Mouse (Mus musculus) lung, embryonic 14.5 days (tissue): ENCODE results near the gene Mlx. TPM values are rescaled to one million over a fixed set of nuclear protein-coding genes. Genes with fewer than 3 reads are reported as not detected.

ENCODE experiments used
- ATAC-seq: fragments of 200-750 bp; cut with Nextera tagmentation; 2 replicates; pipeline ENCODE4 v1.8.0; 2017; ENCODE audit warnings: mild to moderate bottlenecking, moderate TSS enrichment, moderate library complexity; ENCODE audit not compliant: insufficient read depth
- DNase-seq: peaks from one replicate; pipeline ENCODE4 v3.0.0-alpha.2; 2015
- H3K27ac ChIP-seq: fragments of 300-500 bp; sonication (generic); 2 replicates; pipeline ENCODE4 v1.5.1; 2014; ENCODE audit warnings: low read depth, mild to moderate bottlenecking, moderate library complexity
- H3K27me3 ChIP-seq: fragments of 300-500 bp; sonication (generic); 2 replicates; pipeline ENCODE4 v1.6.1; 2014; ENCODE audit warnings: low read length, control low read depth; ENCODE audit not compliant: insufficient read depth
- H3K36me3 ChIP-seq: fragments of 300-500 bp; sonication (generic); 2 replicates; pipeline ENCODE4 v1.6.1; 2014; ENCODE audit warnings: control low read depth; ENCODE audit not compliant: insufficient read depth
- H3K4me1 ChIP-seq: fragments of 300-500 bp; sonication (generic); 2 replicates; pipeline ENCODE4 v1.6.1; 2014; ENCODE audit warnings: antibody characterized with exemption, control low read depth; ENCODE audit not compliant: insufficient read depth
- H3K4me2 ChIP-seq: fragments of 300-500 bp; sonication (generic); 2 replicates; pipeline ENCODE4 v1.6.1; 2014; ENCODE audit warnings: mild to moderate bottlenecking
- H3K4me3 ChIP-seq: fragments of 300-500 bp; sonication (generic); 2 replicates; pipeline ENCODE4 v1.5.1; 2014; ENCODE audit warnings: low read depth, low read length
- H3K9ac ChIP-seq: fragments of 300-500 bp; sonication (generic); 2 replicates; pipeline ENCODE4 v1.6.1; 2014
- H3K9me3 ChIP-seq: fragments of 300-500 bp; sonication (generic); 2 replicates; pipeline ENCODE4 v1.6.1; 2016; ENCODE audit warnings: low read depth, low read length, control low read depth
- CTCF ChIP-seq: IDR thresholded peaks from 2 replicates; pipeline ENCODE4 v1.5.1; 2016; ENCODE audit warnings: antibody characterized with exemption, low read depth
- WGBS: fragments of 180-500 bp; shearing (Covaris S2); extraction: QIAGEN DNeasy Blood & Tissue Kit; methylation state at CpG from one replicate; pipeline ENCODE4 v1.1.7; 2014; 5-methylcytosine and 5-hydroxymethylcytosine counted together
- polyA plus RNA-seq: library from polyadenylated mRNA; unstranded; fragments of >200 nt; fragmentation: Nextera tagmentation; extraction: Ambion mirVana; gene quantifications from 2 replicates; pipeline ENCODE4 v1.2.1, GENCODE M21; 2014

The Mlx gene
- polyA plus RNA-seq, 1 experiment from 2014 or later: 39.1 TPM

- ATAC-seq: no peak
- H3K4me1 ChIP-seq: peaks cover 28% of the 10 kb centered on the region
These were observed 22.1 kb upstream of the Mlx start for GRCm38 (mm10) chr11:101065002-101065401.

GRCm38 (mm10) chr11:101066549-101067412 lies 20.3 kb upstream of the Mlx start:
- no peaks in the 10 kb centered on the region for H3K9me3 ChIP-seq
- ATAC-seq (no peak), DNase-seq (peak; percentile 89)
- peak overlapping the region; percentile 24 for H3K4me3 ChIP-seq
- WGBS: 15% methylated on average over 18 of the region's 18 CpGs
- TF ChIP-seq CTCF: peak; percentile 99
- H3K36me3 ChIP-seq: peaks cover 13% of the 10 kb centered on the region; the same call in 1 of the 2 replicates
- peak overlapping the region; percentile 57 for H3K4me2 ChIP-seq
- H3K27ac ChIP-seq: peak overlapping the region; percentile 48
- H3K27me3 ChIP-seq: peaks cover 7% of the 10 kb centered on the region; the same call in 1 of the 2 replicates
- no peak overlapping the region for H3K9ac ChIP-seq
- peaks cover 29% of the 10 kb centered on the region for H3K4me1 ChIP-seq

More at GRCm38 (mm10) chr11:101065002-101065401, 22.1 kb upstream of the Mlx start:
- WGBS: 84% methylated on average over 9 of the region's 9 CpGs
- Histone ChIP-seq H3K4me2 (no peak overlapping the region), H3K4me3 (no peak overlapping the region), H3K9me3 (no peaks in the 10 kb centered on the region), H3K36me3 (peaks cover 20% of the 10 kb centered on the region), H3K27me3 (peaks cover 7% of the 10 kb centered on the region; the same call in 1 of the 2 replicates), H3K9ac (no peak overlapping the region), H3K27ac (peak overlapping the region; percentile 96; the same call in 1 of the 2 replicates)
- TF ChIP-seq CTCF: no peak
- no peak for DNase-seq

- no peak within 1 kb of the TSS for H3K27ac ChIP-seq
These were observed 17.5 kb upstream of the Mlx start, which contains the start of gene Naglu for GRCm38 (mm10) chr11:101069391-101070188. TSS of gene Naglu (plus strand) at chr11:101070012.

GRCm38 (mm10) chr11:101070189-101070527 lies 16.9 kb upstream of the Mlx start:
- ATAC-seq (peak; percentile 35; the same call in 1 of the 2 replicates), DNase-seq (no peak)
- under 1% methylated on average over 36 of the region's 36 CpGs for WGBS

More at GRCm38 (mm10) chr11:101069391-101070188, 17.5 kb upstream of the Mlx start, which contains the start of gene Naglu:
- 0 out of 2 replicates have a peak, but pooled peaks cover under 1% of the 10 kb centered on the region for H3K36me3 ChIP-seq
- WGBS: 3% methylated on average over 35 of the region's 35 CpGs
- no peak for TF ChIP-seq CTCF
- no peaks in the 10 kb centered on the region for H3K9me3 ChIP-seq
- H3K9ac ChIP-seq: peak within 1 kb of the TSS; percentile 72
- peak within 1 kb of the TSS; percentile 99 for H3K4me2 ChIP-seq
- peak; percentile 86 for ATAC-seq
- peaks cover 7% of the 10 kb centered on the region; the same call in 1 of the 2 replicates for H3K27me3 ChIP-seq
- H3K4me1 ChIP-seq: peaks cover 12% of the 10 kb centered on the region
- DNase-seq: peak; percentile 95
- H3K4me3 ChIP-seq: peak within 1 kb of the TSS; percentile 78

GRCm38 (mm10) chr11:101070987-101071386 lies 16.1 kb upstream of the Mlx start:
- ATAC-seq (no peak), DNase-seq (no peak)
- WGBS: 76% methylated on average over 6 of the region's 6 CpGs
- Histone ChIP-seq H3K4me3 (peak overlapping the region; percentile 78), H3K9ac (no peak overlapping the region), H3K4me2 (peak overlapping the region; percentile 99), H3K27me3 (peaks cover 7% of the 10 kb centered on the region; the same call in 1 of the 2 replicates), H3K9me3 (no peaks in the 10 kb centered on the region), H3K4me1 (peaks cover 11% of the 10 kb centered on the region; the same call in 1 of the 2 replicates), H3K36me3 (no peaks in the 10 kb centered on the region), H3K27ac (no peak overlapping the region)
- TF ChIP-seq CTCF: no peak

More at GRCm38 (mm10) chr11:101070189-101070527, 16.9 kb upstream of the Mlx start:
- H3K27me3 ChIP-seq: peaks cover 7% of the 10 kb centered on the region; the same call in 1 of the 2 replicates
- peak overlapping the region; percentile 78 for H3K4me3 ChIP-seq
- peak overlapping the region; percentile 72 for H3K9ac ChIP-seq
- H3K4me2 ChIP-seq: peak overlapping the region; percentile 99
- H3K27ac ChIP-seq: no peak overlapping the region
- peaks cover 11% of the 10 kb centered on the region; the same call in 1 of the 2 replicates for H3K4me1 ChIP-seq
- no peaks in the 10 kb centered on the region for H3K36me3 ChIP-seq
- no peak for TF ChIP-seq CTCF
- no peaks in the 10 kb centered on the region for H3K9me3 ChIP-seq

GRCm38 (mm10) chr11:101071810-101072428 lies 15.2 kb upstream of the Mlx start:
- no peak for TF ChIP-seq CTCF
- H3K4me2 ChIP-seq: no peak overlapping the region
- WGBS: 69% methylated on average over 14 of the region's 14 CpGs
- no peak for ATAC-seq
- H3K9ac ChIP-seq: no peak overlapping the region
- H3K4me1 ChIP-seq: peaks cover 8% of the 10 kb centered on the region; the same call in 1 of the 2 replicates
- H3K27ac ChIP-seq: no peak overlapping the region
- no peak for DNase-seq
- H3K4me3 ChIP-seq: no peak overlapping the region
- H3K27me3 ChIP-seq: peaks cover 7% of the 10 kb centered on the region; the same call in 1 of the 2 replicates
- no peaks in the 10 kb centered on the region for H3K36me3 ChIP-seq
- H3K9me3 ChIP-seq: no peaks in the 10 kb centered on the region
